Mouse (Mus musculus): ENCODE measurements around the gene Ubqln1. TPM values are rescaled to one million over a fixed set of nuclear protein-coding genes. Genes with fewer than 3 reads are reported as not detected.

Ubqln1 gene
- polyA plus RNA-seq, 1 experiment from 2014 or later, result 44.2 TPM

DNA sequence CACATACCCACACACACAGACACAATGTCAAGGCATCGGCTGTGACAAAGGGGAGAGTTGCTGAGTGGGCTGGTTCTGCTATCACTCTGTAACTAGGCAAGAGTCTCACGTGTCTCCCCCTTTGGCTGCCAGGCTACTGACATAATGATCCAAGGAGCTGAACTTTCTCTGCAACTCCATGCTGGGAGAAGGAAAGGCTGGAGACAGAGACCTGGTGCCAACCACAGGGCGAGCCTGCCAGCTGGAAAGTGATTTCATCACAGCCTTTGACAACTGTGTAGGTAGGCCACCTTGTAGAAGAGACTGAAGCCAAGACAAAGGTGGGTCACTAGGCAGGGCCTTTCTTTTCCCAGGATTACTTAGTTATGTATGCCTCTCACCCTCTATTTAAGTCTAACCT, 18.2 kb downstream of the Ubqln1 start:
- no peak for TF ChIP-seq CTCF (IDR thresholded peaks at IDR 0.05; ENCODE audit: low read depth)
- TF ChIP-seq EP300 (IDR thresholded peaks at IDR 0.05; ENCODE audit: low read depth), result no peak
- Histone ChIP-seq H3K27me3 (ENCODE audit: insufficient read depth, low read length) (no peaks in the 10 kb centered on the region), H3K27ac (ENCODE audit: low read depth) (no peak overlapping the region), H3K4me3 (ENCODE audit: low read depth, low read length) (no peak overlapping the region), H3K4me2 (ENCODE audit: low read depth, low read length) (no peak overlapping the region), H3K4me1 (ENCODE audit: insufficient read depth) (peaks cover 10% of the 10 kb centered on the region), H3K9me3 (ENCODE audit: low read length) (no peaks in the 10 kb centered on the region), H3K36me3 (replicated peaks; ENCODE audit: insufficient read depth, low read length) (peaks cover 11% of the 10 kb centered on the region), H3K9ac (replicated peaks) (no peak overlapping the region)
- 70% methylated on average over 3 of the region's 3 CpGs for WGBS (ENCODE audit: insufficient replicate concordance)
- ATAC-seq (no peak), DNase-seq (no peak)

DNA sequence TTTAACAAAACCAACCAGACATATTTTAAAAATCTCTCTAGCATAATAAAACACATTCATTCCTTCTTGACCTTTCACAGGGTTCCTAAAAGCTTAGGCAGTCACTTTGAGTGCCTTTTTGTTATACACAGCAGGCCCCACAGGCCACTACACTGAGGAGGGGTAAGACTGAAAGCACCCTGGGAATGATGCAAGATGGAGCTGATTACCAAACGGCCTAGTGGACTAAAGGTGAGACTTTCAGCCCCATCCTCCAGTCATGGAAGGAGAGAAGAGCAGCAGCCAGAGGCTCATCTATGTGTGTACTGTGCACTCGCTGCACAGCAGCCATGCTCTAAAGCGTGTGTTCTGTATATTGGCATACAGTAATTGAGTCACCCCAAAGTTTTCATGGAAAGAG, 20.5 kb downstream of the Ubqln1 start:
- H3K4me1 ChIP-seq (ENCODE audit: insufficient read depth), result peaks cover 5% of the 10 kb centered on the region; the same call in 1 of the 2 replicates
- H3K36me3 ChIP-seq (replicated peaks; ENCODE audit: insufficient read depth, low read length), result peaks cover 30% of the 10 kb centered on the region
- H3K4me3 ChIP-seq (ENCODE audit: low read depth, low read length), result no peak overlapping the region
- H3K27ac ChIP-seq (ENCODE audit: low read depth), result peak overlapping the region; percentile 56
- TF ChIP-seq CTCF (IDR thresholded peaks at IDR 0.05; ENCODE audit: low read depth) (no peak), EP300 (IDR thresholded peaks at IDR 0.05; ENCODE audit: low read depth) (no peak; the same call in 1 of the 2 replicates)
- H3K27me3 ChIP-seq (ENCODE audit: insufficient read depth, low read length), result no peaks in the 10 kb centered on the region
- no peaks in the 10 kb centered on the region for H3K9me3 ChIP-seq (ENCODE audit: low read length)
- DNase-seq (peak; percentile 35), ATAC-seq (peak; percentile 93)
- no peak overlapping the region for H3K9ac ChIP-seq (replicated peaks)
- WGBS (ENCODE audit: insufficient replicate concordance), result 61% methylated on average over 3 of the region's 3 CpGs
- no peak overlapping the region for H3K4me2 ChIP-seq (ENCODE audit: low read depth, low read length)

DNA sequence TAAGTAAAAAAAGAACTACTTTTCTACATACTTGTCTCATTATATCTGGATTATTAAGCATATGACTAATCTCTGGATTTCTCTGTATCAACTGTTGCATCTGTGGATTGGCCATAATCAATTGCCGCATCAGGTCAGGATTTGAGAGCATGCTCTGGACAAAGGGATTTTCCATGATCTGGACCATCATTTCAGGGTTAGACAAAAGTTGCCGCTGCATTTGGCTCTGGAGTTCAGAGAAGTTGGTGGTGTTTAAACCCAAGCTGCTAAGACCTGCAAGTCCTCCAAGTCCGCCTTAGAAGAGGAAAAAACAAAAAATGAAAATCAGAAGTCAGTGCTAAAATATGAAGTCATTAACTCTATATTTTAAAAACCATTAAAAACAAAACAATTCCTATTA, 22.2 kb downstream of the Ubqln1 start:
- Histone ChIP-seq H3K4me3 (ENCODE audit: low read depth, low read length) (no peak overlapping the region), H3K4me1 (ENCODE audit: insufficient read depth) (peaks cover 4% of the 10 kb centered on the region; the same call in 1 of the 2 replicates), H3K4me2 (ENCODE audit: low read depth, low read length) (no peak overlapping the region), H3K9ac (replicated peaks) (no peak overlapping the region), H3K36me3 (replicated peaks; ENCODE audit: insufficient read depth, low read length) (peaks cover 30% of the 10 kb centered on the region), H3K9me3 (ENCODE audit: low read length) (no peaks in the 10 kb centered on the region), H3K27me3 (ENCODE audit: insufficient read depth, low read length) (no peaks in the 10 kb centered on the region), H3K27ac (ENCODE audit: low read depth) (no peak overlapping the region)
- ATAC-seq (no peak), DNase-seq (no peak)
- WGBS (ENCODE audit: insufficient replicate concordance), result 98% methylated on average over 3 of the region's 3 CpGs
- TF ChIP-seq EP300 (IDR thresholded peaks at IDR 0.05; ENCODE audit: low read depth) (no peak), CTCF (IDR thresholded peaks at IDR 0.05; ENCODE audit: low read depth) (no peak)

DNA sequence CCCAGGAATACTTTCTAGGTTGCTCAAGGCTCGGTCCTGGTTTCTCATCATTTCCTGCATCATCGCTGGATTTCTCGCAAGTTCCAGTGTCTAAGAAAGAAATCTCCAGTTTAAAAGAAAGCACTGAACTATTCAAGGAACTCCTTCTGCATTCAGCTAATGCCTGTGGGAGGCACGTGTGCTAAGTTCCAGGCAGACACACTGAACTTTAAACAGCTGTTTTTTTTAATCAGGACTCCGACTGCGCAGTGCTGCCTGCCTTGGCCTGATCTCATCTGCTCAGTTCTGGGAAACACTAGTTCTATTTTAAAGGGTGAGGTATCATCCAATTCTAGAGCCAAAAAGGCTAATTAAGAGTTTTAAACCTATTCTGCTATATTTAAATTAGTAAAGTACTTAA, 23.3 kb downstream of the Ubqln1 start:
- H3K4me3 ChIP-seq (ENCODE audit: low read depth, low read length), result no peak overlapping the region

DNA sequence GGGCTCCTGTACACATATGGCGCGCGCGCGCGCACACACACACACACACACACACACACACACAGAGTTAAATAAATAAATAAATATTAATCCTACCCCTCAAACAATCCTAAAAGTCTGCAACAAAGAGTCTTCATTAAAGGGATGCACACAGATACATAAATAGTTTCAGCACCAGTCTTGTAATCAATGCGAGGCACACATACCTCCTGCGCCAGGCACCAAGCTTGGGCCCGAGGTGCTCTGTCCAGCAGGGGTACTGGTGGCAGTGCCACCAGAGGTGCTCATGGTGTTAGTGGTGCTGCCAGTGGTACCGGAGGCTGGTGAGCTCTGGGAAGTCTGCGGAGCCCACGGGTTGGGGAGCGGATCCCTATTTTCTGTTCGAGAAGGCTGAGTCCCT, 23.9 kb downstream of the Ubqln1 start:
- no peak overlapping the region for H3K27ac ChIP-seq (ENCODE audit: low read depth)
- TF ChIP-seq CTCF (IDR thresholded peaks at IDR 0.05; ENCODE audit: low read depth) (no peak), EP300 (IDR thresholded peaks at IDR 0.05; ENCODE audit: low read depth) (no peak)
- no peak overlapping the region for H3K4me3 ChIP-seq (ENCODE audit: low read depth, low read length)
- H3K36me3 ChIP-seq (replicated peaks; ENCODE audit: insufficient read depth, low read length), result peaks cover 41% of the 10 kb centered on the region
- no peak overlapping the region for H3K9ac ChIP-seq (replicated peaks)
- 97% methylated on average over 14 of the region's 14 CpGs for WGBS (ENCODE audit: insufficient replicate concordance)
- DNase-seq (no peak), ATAC-seq (no peak)
- H3K4me2 ChIP-seq (ENCODE audit: low read depth, low read length), result no peak overlapping the region
- H3K4me1 ChIP-seq (ENCODE audit: insufficient read depth), result 0 out of 2 replicates have a peak, but pooled peaks cover 2% of the 10 kb centered on the region
- no peaks in the 10 kb centered on the region for H3K9me3 ChIP-seq (ENCODE audit: low read length)
- H3K27me3 ChIP-seq (ENCODE audit: insufficient read depth, low read length), result no peaks in the 10 kb centered on the region

More for the DNA sequence above, 23.3 kb downstream of the Ubqln1 start:
- no peak overlapping the region for H3K4me2 ChIP-seq (ENCODE audit: low read depth, low read length)
- peaks cover 37% of the 10 kb centered on the region for H3K36me3 ChIP-seq (replicated peaks; ENCODE audit: insufficient read depth, low read length)
- TF ChIP-seq CTCF (IDR thresholded peaks at IDR 0.05; ENCODE audit: low read depth) (no peak), EP300 (IDR thresholded peaks at IDR 0.05; ENCODE audit: low read depth) (no peak)
- no peak overlapping the region for H3K9ac ChIP-seq (replicated peaks)
- ATAC-seq (no peak), DNase-seq (no peak)
- 91% methylated on average over 6 of the region's 6 CpGs for WGBS (ENCODE audit: insufficient replicate concordance)
- no peaks in the 10 kb centered on the region for H3K27me3 ChIP-seq (ENCODE audit: insufficient read depth, low read length)
- no peaks in the 10 kb centered on the region for H3K9me3 ChIP-seq (ENCODE audit: low read length)
- H3K27ac ChIP-seq (ENCODE audit: low read depth), result no peak overlapping the region
- H3K4me1 ChIP-seq (ENCODE audit: insufficient read depth), result 0 out of 2 replicates have a peak, but pooled peaks cover 2% of the 10 kb centered on the region

DNA sequence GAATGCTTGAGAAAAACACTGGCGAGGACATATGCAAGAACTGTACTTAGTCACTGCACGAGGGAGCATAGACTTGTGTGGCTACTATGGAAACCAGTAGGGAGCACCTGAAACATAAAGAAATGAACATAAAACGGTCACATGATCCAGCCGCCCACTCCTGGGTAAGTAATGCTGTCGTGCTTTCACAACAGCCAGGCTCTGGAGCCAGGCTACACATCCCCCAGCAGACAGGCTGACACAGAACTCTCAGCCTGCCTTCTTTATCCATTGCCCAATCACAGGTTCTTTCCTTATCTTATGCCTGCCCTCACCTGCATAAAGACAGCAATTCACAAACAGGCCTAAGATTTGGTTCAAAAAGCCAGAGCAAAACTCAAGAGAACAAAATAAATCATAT, 26.0 kb downstream of the Ubqln1 start:
- Histone ChIP-seq H3K4me2 (ENCODE audit: low read depth, low read length) (no peak overlapping the region), H3K27me3 (ENCODE audit: insufficient read depth, low read length) (no peaks in the 10 kb centered on the region), H3K36me3 (replicated peaks; ENCODE audit: insufficient read depth, low read length) (peaks cover 48% of the 10 kb centered on the region), H3K4me1 (ENCODE audit: insufficient read depth) (0 out of 2 replicates have a peak, but pooled peaks cover 2% of the 10 kb centered on the region), H3K27ac (ENCODE audit: low read depth) (no peak overlapping the region), H3K4me3 (ENCODE audit: low read depth, low read length) (no peak overlapping the region), H3K9ac (replicated peaks) (no peak overlapping the region), H3K9me3 (ENCODE audit: low read length) (no peaks in the 10 kb centered on the region)
- 64% methylated on average over 5 of the region's 5 CpGs for WGBS (ENCODE audit: insufficient replicate concordance)
- DNase-seq, result no peak
- ATAC-seq, result peak; percentile 72
- no peak for TF ChIP-seq CTCF (IDR thresholded peaks at IDR 0.05; ENCODE audit: low read depth)

DNA sequence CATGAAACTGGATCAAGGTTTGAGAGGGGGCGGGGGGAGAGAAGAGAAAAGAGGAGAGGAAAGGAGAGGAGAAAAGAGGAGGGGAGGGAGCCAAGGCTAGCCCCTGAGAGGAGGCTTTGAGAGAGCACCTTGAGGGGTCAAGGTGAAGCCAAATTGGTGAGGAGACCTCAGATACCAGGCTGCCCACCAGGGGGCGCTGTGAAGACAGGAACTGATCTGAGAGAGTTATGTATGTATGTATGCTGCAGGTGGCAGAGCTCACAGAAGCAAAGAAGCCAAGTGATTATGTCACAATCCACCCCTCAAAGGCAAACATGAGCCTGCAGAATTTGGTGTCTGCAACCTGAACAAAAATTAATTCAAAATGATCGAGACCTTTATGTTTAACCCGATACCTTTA, 27.0 kb downstream of the Ubqln1 start:
- WGBS (ENCODE audit: insufficient replicate concordance), result 55% methylated on average over 4 of the region's 4 CpGs
- Histone ChIP-seq H3K4me1 (ENCODE audit: insufficient read depth) (0 out of 2 replicates have a peak, but pooled peaks cover 2% of the 10 kb centered on the region), H3K27me3 (ENCODE audit: insufficient read depth, low read length) (no peaks in the 10 kb centered on the region), H3K9me3 (ENCODE audit: low read length) (no peaks in the 10 kb centered on the region), H3K9ac (replicated peaks) (no peak overlapping the region), H3K27ac (ENCODE audit: low read depth) (no peak overlapping the region), H3K36me3 (replicated peaks; ENCODE audit: insufficient read depth, low read length) (peaks cover 51% of the 10 kb centered on the region), H3K4me3 (ENCODE audit: low read depth, low read length) (no peak overlapping the region), H3K4me2 (ENCODE audit: low read depth, low read length) (no peak overlapping the region)
- DNase-seq, result peak; percentile 91
- peak; percentile 82 for ATAC-seq
- peak; percentile 96 for TF ChIP-seq CTCF (IDR thresholded peaks at IDR 0.05; ENCODE audit: low read depth)
- TF ChIP-seq EP300 (IDR thresholded peaks at IDR 0.05; ENCODE audit: low read depth), result no peak

All from liver, postnatal 0 days (tissue).